Mouse (Mus musculus): ENCODE measurements around the gene Gm14327. TPM values are rescaled to one million over a fixed set of nuclear protein-coding genes. Genes with fewer than 3 reads are reported as not detected.
"Not testable (repeated sequence)": the region's sequence is repeated elsewhere in the genome, so short reads cannot be mapped to it uniquely, and the experiment has no call there.

Gene Gm14327
- 3.7 and 4.7 TPM in 2 replicates for polyA plus RNA-seq (2015; fragmentation: Nextera tagmentation; extraction: Ambion mirVana)

DNA sequence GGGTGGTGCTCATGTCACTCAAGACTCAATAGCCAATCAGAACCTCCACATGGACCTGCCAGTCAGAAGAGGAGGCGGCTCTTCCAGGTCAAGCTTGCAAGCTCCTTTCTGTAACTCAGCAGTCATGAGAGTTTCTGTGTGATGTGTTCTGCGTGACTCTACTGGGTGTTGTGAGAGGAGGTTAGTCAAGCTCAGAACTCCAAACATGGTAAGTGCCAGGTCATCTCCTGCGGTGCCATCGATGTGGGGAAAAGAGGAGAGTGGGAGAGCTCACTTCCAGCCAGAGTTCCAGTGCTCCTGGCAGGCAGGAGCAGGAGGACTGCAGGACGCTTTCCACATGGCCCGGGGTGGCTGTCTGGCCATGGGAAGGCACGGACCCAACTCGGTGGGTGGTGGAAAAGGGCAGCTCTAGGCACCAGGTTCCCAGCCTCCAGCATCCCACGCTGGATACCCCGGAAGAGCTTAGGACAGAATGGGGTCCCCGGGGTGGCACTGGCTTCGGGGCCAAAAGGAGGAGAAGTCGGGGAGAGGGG lies at the start of gene Gm14327:
Gene Gm14327, plus strand, starts transcription at position 51 of the 533 bp plus-strand sequence.
- WGBS, result 29% methylated on average over 6 of the region's 13 CpGs
- H3K9ac ChIP-seq (replicated peaks; ENCODE audit: low read depth); H3K4me1 ChIP-seq (ENCODE audit: insufficient read depth, low read depth, low read length); H3K4me2 ChIP-seq (replicated peaks; ENCODE audit: low read depth, low read length); H3K27ac ChIP-seq (ENCODE audit: low read length); ATAC-seq; H3K27me3 ChIP-seq (replicated peaks; ENCODE audit: insufficient read depth, low read length); H3K36me3 ChIP-seq (ENCODE audit: insufficient read depth, low read length); H3K9me3 ChIP-seq (ENCODE audit: low read length); DNase-seq (ENCODE audit: low spot score); H3K4me3 ChIP-seq (ENCODE audit: low read depth, low read length): not testable (repeated sequence)

DNA sequence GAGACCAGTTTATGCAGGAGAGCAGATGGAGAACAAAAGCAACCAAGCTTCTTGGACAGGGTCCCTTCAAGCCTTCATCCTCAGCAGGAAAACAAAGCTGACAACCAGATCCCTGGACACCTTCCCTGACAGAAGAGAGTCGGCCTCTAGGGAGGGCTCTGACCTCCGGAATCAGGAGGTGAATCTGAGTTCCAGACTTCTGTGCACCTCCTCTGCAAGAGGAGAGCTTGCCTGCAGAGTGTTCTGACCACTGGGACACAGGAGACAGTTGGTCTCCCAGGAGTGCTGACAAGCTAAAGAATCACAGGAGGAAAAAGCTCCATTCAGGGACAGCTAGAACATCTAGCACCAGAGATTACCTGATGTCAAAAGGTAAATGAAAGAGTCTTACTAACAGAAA lies 34.6 kb upstream of the Gm14327 start:
- not testable (repeated sequence) for H3K27ac ChIP-seq (ENCODE audit: low read length); H3K36me3 ChIP-seq (ENCODE audit: insufficient read depth, low read length); H3K9me3 ChIP-seq (ENCODE audit: low read length); H3K4me2 ChIP-seq (replicated peaks; ENCODE audit: low read depth, low read length); H3K27me3 ChIP-seq (replicated peaks; ENCODE audit: insufficient read depth, low read length); ATAC-seq; H3K9ac ChIP-seq (replicated peaks; ENCODE audit: low read depth); H3K4me3 ChIP-seq (ENCODE audit: low read depth, low read length); H3K4me1 ChIP-seq (ENCODE audit: insufficient read depth, low read depth, low read length); DNase-seq (ENCODE audit: low spot score)
- WGBS, result 71% methylated on average over 2 of the region's 2 CpGs

- not testable (repeated sequence) for H3K27ac ChIP-seq (ENCODE audit: low read length); DNase-seq (ENCODE audit: low spot score); H3K9me3 ChIP-seq (ENCODE audit: low read length); H3K27me3 ChIP-seq (replicated peaks; ENCODE audit: insufficient read depth, low read length); H3K4me3 ChIP-seq (ENCODE audit: low read depth, low read length); H3K4me1 ChIP-seq (ENCODE audit: insufficient read depth, low read depth, low read length); H3K9ac ChIP-seq (replicated peaks; ENCODE audit: low read depth); H3K4me2 ChIP-seq (replicated peaks; ENCODE audit: low read depth, low read length); H3K36me3 ChIP-seq (ENCODE audit: insufficient read depth, low read length); ATAC-seq
- WGBS, result 89% methylated on average over 10 of the region's 14 CpGs
Observed at GRCm38 (mm10) chr2:177887743-177888142, 9.2 kb upstream of the Gm14327 start.

GRCm38 (mm10) chr2:177898171-177898570 lies 1.3 kb downstream of the Gm14327 start:
- H3K27me3 ChIP-seq (replicated peaks; ENCODE audit: insufficient read depth, low read length); H3K36me3 ChIP-seq (ENCODE audit: insufficient read depth, low read length); DNase-seq (ENCODE audit: low spot score); H3K9ac ChIP-seq (replicated peaks; ENCODE audit: low read depth); H3K4me3 ChIP-seq (ENCODE audit: low read depth, low read length); H3K4me1 ChIP-seq (ENCODE audit: insufficient read depth, low read depth, low read length); ATAC-seq; H3K9me3 ChIP-seq (ENCODE audit: low read length); H3K27ac ChIP-seq (ENCODE audit: low read length); H3K4me2 ChIP-seq (replicated peaks; ENCODE audit: low read depth, low read length): not testable (repeated sequence)
- 79% methylated on average over 2 of the region's 3 CpGs for WGBS

GRCm38 (mm10) chr2:177903276-177903675 lies 6.4 kb downstream of the Gm14327 start:
- not testable (repeated sequence) for ATAC-seq; H3K27me3 ChIP-seq (replicated peaks; ENCODE audit: insufficient read depth, low read length); H3K9me3 ChIP-seq (ENCODE audit: low read length); DNase-seq (ENCODE audit: low spot score); H3K4me3 ChIP-seq (ENCODE audit: low read depth, low read length); H3K4me2 ChIP-seq (replicated peaks; ENCODE audit: low read depth, low read length); H3K27ac ChIP-seq (ENCODE audit: low read length); H3K4me1 ChIP-seq (ENCODE audit: insufficient read depth, low read depth, low read length); H3K9ac ChIP-seq (replicated peaks; ENCODE audit: low read depth); H3K36me3 ChIP-seq (ENCODE audit: insufficient read depth, low read length)
- WGBS, result 67% methylated on average over 3 of the region's 12 CpGs

DNA sequence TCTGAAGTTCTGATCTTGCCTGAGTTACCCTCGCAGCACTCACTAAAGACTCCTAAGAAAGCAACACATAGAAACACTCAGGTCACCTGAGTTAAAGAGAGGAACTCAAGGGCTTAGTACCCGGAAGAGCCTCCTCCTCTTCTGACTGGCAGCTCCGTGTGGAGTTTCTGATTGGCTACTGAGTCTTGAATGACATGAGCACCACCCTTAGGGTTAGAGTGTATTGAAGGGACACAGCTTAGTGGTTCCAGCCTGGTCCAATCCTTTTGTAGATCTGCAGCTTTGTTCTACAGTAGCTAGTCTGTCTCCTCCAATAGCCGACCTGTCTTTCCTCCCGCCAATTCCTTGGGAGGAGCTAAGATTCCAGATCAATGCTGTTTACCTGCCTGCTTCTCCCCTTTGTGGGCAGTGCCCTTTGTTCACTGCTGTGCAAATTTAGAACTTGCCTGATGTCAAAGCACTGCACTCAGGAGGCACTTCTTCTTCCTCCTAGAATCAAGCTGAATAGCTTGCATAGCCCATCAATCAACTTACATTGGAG lies 28.7 kb downstream of the Gm14327 start, which contains the start of gene Zfp972:
Gene Zfp972, minus strand, starts transcription at position 51 of the 541 bp plus-strand sequence.
- not testable (repeated sequence) for H3K36me3 ChIP-seq (ENCODE audit: insufficient read depth, low read length); DNase-seq (ENCODE audit: low spot score)
- 62% methylated on average over 4 of the region's 5 CpGs for WGBS

More for the DNA sequence above, 28.7 kb downstream of the Gm14327 start, which contains the start of gene Zfp972:
- not testable (repeated sequence) for ATAC-seq; H3K4me1 ChIP-seq (ENCODE audit: insufficient read depth, low read depth, low read length); H3K4me3 ChIP-seq (ENCODE audit: low read depth, low read length); H3K4me2 ChIP-seq (replicated peaks; ENCODE audit: low read depth, low read length); H3K9me3 ChIP-seq (ENCODE audit: low read length); H3K27me3 ChIP-seq (replicated peaks; ENCODE audit: insufficient read depth, low read length); H3K9ac ChIP-seq (replicated peaks; ENCODE audit: low read depth); H3K27ac ChIP-seq (ENCODE audit: low read length)

Other genes starting within 250 kb of the Gm14327 start
- gene Gm14322, start 137.8 kb upstream of the Gm14327 start, polyA plus RNA-seq (2015; fragmentation: Nextera tagmentation; extraction: Ambion mirVana), result 9.0 and 9.7 TPM in 2 replicates
- 26.7 and 28.0 TPM in 2 replicates for gene Gm14325, start 56.8 kb upstream of the Gm14327 start, polyA plus RNA-seq (2015; fragmentation: Nextera tagmentation; extraction: Ambion mirVana)
- gene Zfp972, start 28.5 kb downstream of the Gm14327 start, polyA plus RNA-seq (2015; fragmentation: Nextera tagmentation; extraction: Ambion mirVana), result 0.45 and 0.80 TPM in 2 replicates
- gene Gm14326, start 60.2 kb downstream of the Gm14327 start, polyA plus RNA-seq (2015; fragmentation: Nextera tagmentation; extraction: Ambion mirVana), result 15.4 and 16.2 TPM in 2 replicates
- 8.2 and 9.5 TPM in 2 replicates for gene Zfp971, start 126.2 kb downstream of the Gm14327 start, polyA plus RNA-seq (2015; fragmentation: Nextera tagmentation; extraction: Ambion mirVana)
- 10.6 and 13.8 TPM in 2 replicates for gene Zfp931, start 181.4 kb downstream of the Gm14327 start, polyA plus RNA-seq (2015; fragmentation: Nextera tagmentation; extraction: Ambion mirVana)
- gene Phactr3, start 221.9 kb downstream of the Gm14327 start, polyA plus RNA-seq (2015; fragmentation: Nextera tagmentation; extraction: Ambion mirVana), result 0.20 and 0.27 TPM in 2 replicates

Measured in lung, postnatal 0 days (tissue).